Mouse (Mus musculus) liver, postnatal 0 days (tissue): Measurements from ENCODE around the gene Olfr1443. TPM values are rescaled to one million over a fixed set of nuclear protein-coding genes. Genes with fewer than 3 reads are reported as not detected.

ENCODE experiments used
- ATAC-seq: fragments of 200-750 bp; cut with Nextera tagmentation; 2 replicates; pipeline ENCODE4 v1.8.0; 2017; ENCODE audit warnings: mild to moderate bottlenecking, moderate library complexity
- DNase-seq: peaks from one replicate; pipeline ENCODE4 v3.0.0-alpha.2; 2016
- H3K27ac ChIP-seq: fragments of 300-500 bp; sonication (generic); 2 replicates; pipeline ENCODE4 v1.5.1; 2014; ENCODE audit warnings: antibody characterized with exemption, moderate library complexity, mild to moderate bottlenecking, low read depth
- H3K27me3 ChIP-seq: fragments of 300-500 bp; sonication (generic); 2 replicates; pipeline ENCODE4 v1.6.1; 2014; ENCODE audit warnings: low read length, control low read depth, mixed read lengths; ENCODE audit not compliant: insufficient read depth
- H3K36me3 ChIP-seq: fragments of 300-500 bp; sonication (generic); replicated peaks from 2 replicates; pipeline ENCODE4 v1.6.1; 2014; ENCODE audit warnings: mild to moderate bottlenecking, control low read depth, low read length, moderate library complexity, mixed read lengths; ENCODE audit not compliant: insufficient read depth
- H3K4me1 ChIP-seq: fragments of 300-500 bp; sonication (generic); 2 replicates; pipeline ENCODE4 v1.6.1; 2014; ENCODE audit warnings: antibody characterized with exemption, mild to moderate bottlenecking, control low read depth; ENCODE audit not compliant: insufficient read depth
- H3K4me2 ChIP-seq: fragments of 300-500 bp; sonication (generic); 2 replicates; pipeline ENCODE4 v1.6.1; 2014; ENCODE audit warnings: low read depth, mild to moderate bottlenecking, low read length, moderate library complexity, mixed read lengths
- H3K4me3 ChIP-seq: fragments of 300-500 bp; sonication (generic); 2 replicates; pipeline ENCODE4 v1.5.1; 2014; ENCODE audit warnings: low read depth, low read length
- H3K9ac ChIP-seq: fragments of 300-500 bp; sonication (generic); replicated peaks from 2 replicates; pipeline ENCODE4 v1.6.1; 2014; ENCODE audit warnings: mild to moderate bottlenecking, moderate library complexity
- H3K9me3 ChIP-seq: fragments of 300-500 bp; sonication (generic); 2 replicates; pipeline ENCODE4 v1.6.1; 2016; ENCODE audit warnings: mild to moderate bottlenecking, control low read depth, low read length, mixed read lengths
- CTCF ChIP-seq: sonication (generic); IDR thresholded peaks from 2 replicates; pipeline ENCODE4 v1.5.1; 2016; ENCODE audit warnings: antibody characterized with exemption, low read depth
- EP300 ChIP-seq: IDR thresholded peaks from 2 replicates; pipeline ENCODE4 v1.6.1; 2016; ENCODE audit warnings: antibody characterized with exemption, low read depth, mild to moderate bottlenecking
- WGBS: fragments of 180-500 bp; shearing (Covaris S2); extraction: QIAGEN DNeasy Blood & Tissue Kit; methylation state at CpG from one replicate; pipeline ENCODE4 v1.1.7; 2014; ENCODE audit not compliant: insufficient replicate concordance; 5-methylcytosine and 5-hydroxymethylcytosine counted together
- polyA plus RNA-seq: library from polyadenylated mRNA; unstranded; fragments of >200 nt; fragmentation: Nextera tagmentation; extraction: Ambion mirVana; gene quantifications from 2 replicates; pipeline ENCODE4 v1.2.1, GENCODE M21; 2015

Gene Olfr1443
- not detected in 2 replicates for polyA plus RNA-seq

DNA sequence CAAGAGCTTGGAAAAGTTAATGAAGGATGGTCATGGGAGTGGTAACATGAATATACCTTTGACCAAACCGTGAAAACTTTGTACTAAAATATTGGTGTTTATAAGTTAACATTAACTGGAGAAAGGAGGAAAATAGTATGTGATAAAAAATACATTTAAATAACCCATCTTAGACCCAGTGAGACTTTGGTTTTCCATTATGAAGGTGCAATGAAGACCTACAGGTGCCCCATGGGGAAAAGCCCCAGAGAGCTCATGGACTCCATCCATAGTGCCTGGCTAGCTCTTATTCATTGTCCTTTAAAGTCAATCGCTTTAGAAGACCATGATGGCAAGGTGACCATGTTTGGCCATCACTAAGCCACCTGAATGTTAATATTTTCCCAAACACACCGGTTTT lies at the start of gene Olfr1443:
Gene Olfr1443 (plus strand): TSS at position 301 of the 400 bp plus-strand sequence.
- Histone ChIP-seq H3K4me2 (no peak within 1 kb of the TSS), H3K27me3 (no peaks in the 10 kb centered on the region), H3K4me1 (no peaks in the 10 kb centered on the region), H3K4me3 (no peak within 1 kb of the TSS), H3K9me3 (no peaks in the 10 kb centered on the region), H3K9ac (no peak within 1 kb of the TSS), H3K27ac (no peak within 1 kb of the TSS), H3K36me3 (no peaks in the 10 kb centered on the region)
- DNase-seq (no peak), ATAC-seq (no peak)
- TF ChIP-seq EP300 (no peak), CTCF (no peak)
- 65% methylated on average over 3 of the region's 3 CpGs for WGBS

DNA sequence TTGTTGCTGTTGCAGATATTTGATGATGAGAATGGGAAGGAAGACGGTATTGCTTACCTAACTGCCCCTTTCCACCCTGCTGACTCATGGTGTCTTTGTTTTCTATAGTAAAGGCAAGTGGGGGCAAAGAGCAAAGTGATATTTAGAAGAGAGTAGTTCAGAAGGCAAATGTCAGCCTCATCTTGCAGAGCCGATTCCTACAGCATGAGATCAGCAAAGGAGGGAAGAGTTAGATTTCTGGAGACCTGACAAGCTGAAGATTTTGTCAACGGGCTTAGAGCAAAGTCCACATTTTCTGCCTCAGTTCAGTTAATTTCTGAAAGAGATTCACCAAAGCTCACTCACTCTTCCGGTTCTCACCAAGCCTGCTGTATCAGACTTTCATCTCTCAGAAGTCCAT lies 44.7 kb upstream of the Olfr1443 start, which contains the start of gene Glyat:
Gene Glyat (plus strand): TSS at position 133 of the 400 bp plus-strand sequence.
- no peaks in the 10 kb centered on the region for H3K9me3 ChIP-seq
- H3K36me3 ChIP-seq: no peaks in the 10 kb centered on the region
- 41% methylated on average over 4 of the region's 4 CpGs for WGBS
- H3K4me2 ChIP-seq: no peak within 1 kb of the TSS; the same call in 1 of the 2 replicates
- no peak within 1 kb of the TSS for H3K9ac ChIP-seq
- no peak within 1 kb of the TSS for H3K4me3 ChIP-seq
- DNase-seq (no peak), ATAC-seq (no peak)
- H3K27ac ChIP-seq: no peak within 1 kb of the TSS
- TF ChIP-seq CTCF (no peak), EP300 (no peak)
- no peaks in the 10 kb centered on the region for H3K27me3 ChIP-seq
- 0 out of 2 replicates have a peak, but pooled peaks cover 4% of the 10 kb centered on the region for H3K4me1 ChIP-seq

DNA sequence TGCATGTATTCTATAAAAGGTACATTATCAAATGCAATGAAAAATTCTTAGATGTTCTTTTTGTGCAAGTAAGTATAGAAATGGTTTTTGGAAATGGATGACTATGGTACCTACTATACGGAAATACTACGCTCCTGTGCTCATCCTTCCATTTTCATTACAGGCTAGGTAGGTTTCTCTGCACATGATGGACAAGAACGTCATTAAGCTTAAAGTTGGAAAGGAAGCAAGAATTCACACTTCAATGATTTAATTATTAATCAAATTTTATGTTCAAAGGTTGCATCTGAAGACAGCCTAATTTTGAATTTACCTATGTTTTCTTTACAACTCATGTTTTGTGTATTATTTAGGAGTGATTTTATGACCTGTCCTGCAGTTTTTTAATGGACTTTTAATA lies 43.7 kb upstream of the Olfr1443 start:
- H3K9ac ChIP-seq: no peak overlapping the region
- no peaks in the 10 kb centered on the region for H3K9me3 ChIP-seq
- H3K4me3 ChIP-seq: no peak overlapping the region
- WGBS: 76% methylated on average over 3 of the region's 3 CpGs
- no peaks in the 10 kb centered on the region for H3K36me3 ChIP-seq
- no peak overlapping the region for H3K4me2 ChIP-seq
- ATAC-seq (no peak), DNase-seq (no peak)
- TF ChIP-seq EP300: no peak
- no peak for TF ChIP-seq CTCF
- 0 out of 2 replicates have a peak, but pooled peaks cover 6% of the 10 kb centered on the region for H3K4me1 ChIP-seq
- H3K27me3 ChIP-seq: no peaks in the 10 kb centered on the region
- H3K27ac ChIP-seq: no peak overlapping the region

DNA sequence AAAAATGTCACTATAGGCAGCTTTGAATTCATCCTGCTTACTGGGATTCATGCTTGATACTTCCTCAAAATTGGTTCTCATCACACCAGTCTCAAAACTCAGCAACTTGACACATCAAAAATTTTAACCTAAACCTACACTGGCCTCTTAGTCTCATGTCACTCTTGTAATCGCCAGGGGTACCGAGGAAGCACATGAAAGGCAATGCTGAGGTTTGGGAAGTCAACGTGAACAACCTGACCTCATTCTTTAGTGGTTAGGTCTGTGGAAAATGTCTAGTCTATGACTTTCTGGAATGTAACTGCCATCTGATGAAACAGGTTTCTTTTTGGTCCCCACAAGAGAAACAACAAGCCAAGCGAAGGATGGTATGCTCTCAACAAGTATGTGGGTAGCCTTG lies 42.9 kb upstream of the Olfr1443 start:
- ATAC-seq (no peak), DNase-seq (no peak)
- H3K36me3 ChIP-seq: no peaks in the 10 kb centered on the region
- 0 out of 2 replicates have a peak, but pooled peaks cover 6% of the 10 kb centered on the region for H3K4me1 ChIP-seq
- WGBS: 83% methylated on average over 4 of the region's 4 CpGs
- H3K27me3 ChIP-seq: no peaks in the 10 kb centered on the region
- no peak for TF ChIP-seq CTCF
- no peak for TF ChIP-seq EP300
- no peak overlapping the region for H3K27ac ChIP-seq
- no peak overlapping the region for H3K4me2 ChIP-seq
- H3K9me3 ChIP-seq: no peaks in the 10 kb centered on the region
- no peak overlapping the region for H3K9ac ChIP-seq
- H3K4me3 ChIP-seq: no peak overlapping the region

DNA sequence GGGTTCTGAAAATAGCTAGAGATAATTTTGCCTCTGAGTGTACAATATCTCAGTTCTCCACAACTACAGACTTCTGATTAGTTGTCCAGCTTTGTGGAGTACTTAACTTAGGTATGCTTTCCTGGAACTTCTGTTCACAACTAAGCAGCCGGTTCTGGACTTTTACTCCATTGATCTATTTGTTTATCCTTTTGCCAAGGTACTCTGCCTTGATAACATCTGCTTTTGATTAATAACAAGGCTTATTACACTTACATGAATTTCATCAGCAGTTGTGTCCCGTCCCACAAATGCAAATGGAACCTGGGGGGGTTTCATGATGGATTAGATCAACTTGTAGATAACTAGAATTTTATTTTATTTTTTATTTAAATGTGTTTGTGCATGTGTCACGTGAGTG lies 41.0 kb upstream of the Olfr1443 start:
- peak; percentile 53 for ATAC-seq
- Histone ChIP-seq H3K4me2 (no peak overlapping the region), H3K9ac (no peak overlapping the region), H3K9me3 (no peaks in the 10 kb centered on the region), H3K27me3 (no peaks in the 10 kb centered on the region), H3K4me3 (no peak overlapping the region), H3K36me3 (no peaks in the 10 kb centered on the region), H3K4me1 (0 out of 2 replicates have a peak, but pooled peaks cover 6% of the 10 kb centered on the region), H3K27ac (0 out of 2 replicates have a peak overlapping the region, but pooled peaks have one; percentile 57)
- no peak for TF ChIP-seq EP300
- TF ChIP-seq CTCF: no peak
- DNase-seq: no peak
- WGBS: 49% methylated on average over 3 of the region's 3 CpGs

DNA sequence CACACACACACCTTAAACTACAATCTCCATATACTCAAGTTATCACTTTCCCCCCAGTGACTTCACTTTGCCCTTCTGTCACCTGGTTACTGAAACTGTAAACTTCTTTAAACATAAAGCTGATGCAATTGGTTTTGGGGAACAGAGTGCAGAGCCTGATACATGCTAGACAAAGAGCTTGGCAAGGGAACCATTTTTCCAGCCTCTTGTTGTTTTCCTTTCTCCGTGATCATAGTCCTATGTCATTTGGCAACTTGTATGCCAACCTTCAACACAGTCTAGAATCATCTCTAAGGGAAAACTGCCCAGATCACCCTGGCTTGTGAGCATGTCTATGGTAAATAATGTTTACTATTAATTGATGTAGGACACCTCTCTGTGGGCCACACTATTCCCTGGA lies 39.9 kb upstream of the Olfr1443 start:
- Histone ChIP-seq H3K4me2 (no peak overlapping the region), H3K36me3 (no peaks in the 10 kb centered on the region), H3K4me1 (0 out of 2 replicates have a peak, but pooled peaks cover 5% of the 10 kb centered on the region), H3K9me3 (no peaks in the 10 kb centered on the region), H3K27me3 (no peaks in the 10 kb centered on the region), H3K4me3 (no peak overlapping the region), H3K9ac (no peak overlapping the region), H3K27ac (peak overlapping the region; percentile 77)
- WGBS: 50% methylated on average over 1 of the region's 1 CpGs
- no peak for DNase-seq
- TF ChIP-seq CTCF: no peak
- 0 out of 2 replicates have a peak, but pooled peaks have one; percentile 13 for TF ChIP-seq EP300
- peak; percentile 84 for ATAC-seq

DNA sequence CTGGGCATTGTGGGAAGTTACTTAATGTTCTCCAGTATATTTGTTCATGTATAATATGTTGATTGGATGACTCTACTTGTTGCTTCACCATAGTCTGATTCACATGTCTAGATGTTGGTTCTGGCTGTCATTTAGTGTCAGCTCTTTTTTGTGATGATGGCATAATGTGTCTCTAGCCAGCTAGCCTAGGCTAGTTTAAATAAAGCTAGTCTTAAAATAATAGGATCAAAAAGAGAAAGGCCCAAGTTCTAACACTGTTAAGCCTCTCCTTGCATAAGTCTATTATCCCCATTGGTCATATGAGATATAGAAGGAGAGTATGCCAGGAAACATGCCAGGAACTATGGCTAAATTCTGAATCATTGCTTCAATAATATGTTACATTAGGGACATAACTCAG lies 28.4 kb upstream of the Olfr1443 start:
- TF ChIP-seq CTCF: no peak
- TF ChIP-seq EP300: no peak
- no peaks in the 10 kb centered on the region for H3K4me1 ChIP-seq
- H3K4me2 ChIP-seq: no peak overlapping the region
- H3K36me3 ChIP-seq: no peaks in the 10 kb centered on the region
- no peak overlapping the region for H3K27ac ChIP-seq
- H3K4me3 ChIP-seq: no peak overlapping the region
- no peak for ATAC-seq
- no peaks in the 10 kb centered on the region for H3K27me3 ChIP-seq
- no peaks in the 10 kb centered on the region for H3K9me3 ChIP-seq
- no peak overlapping the region for H3K9ac ChIP-seq
- DNase-seq: no peak
